Mouse (Mus musculus): ENCODE measurements around the gene Rpa3. TPM values are rescaled to one million over a fixed set of nuclear protein-coding genes. Genes with fewer than 3 reads are reported as not detected.

Rpa3 gene
- 98.6 and 159 TPM in 2 replicates for polyA plus RNA-seq (2012; rRNA removed)

DNA sequence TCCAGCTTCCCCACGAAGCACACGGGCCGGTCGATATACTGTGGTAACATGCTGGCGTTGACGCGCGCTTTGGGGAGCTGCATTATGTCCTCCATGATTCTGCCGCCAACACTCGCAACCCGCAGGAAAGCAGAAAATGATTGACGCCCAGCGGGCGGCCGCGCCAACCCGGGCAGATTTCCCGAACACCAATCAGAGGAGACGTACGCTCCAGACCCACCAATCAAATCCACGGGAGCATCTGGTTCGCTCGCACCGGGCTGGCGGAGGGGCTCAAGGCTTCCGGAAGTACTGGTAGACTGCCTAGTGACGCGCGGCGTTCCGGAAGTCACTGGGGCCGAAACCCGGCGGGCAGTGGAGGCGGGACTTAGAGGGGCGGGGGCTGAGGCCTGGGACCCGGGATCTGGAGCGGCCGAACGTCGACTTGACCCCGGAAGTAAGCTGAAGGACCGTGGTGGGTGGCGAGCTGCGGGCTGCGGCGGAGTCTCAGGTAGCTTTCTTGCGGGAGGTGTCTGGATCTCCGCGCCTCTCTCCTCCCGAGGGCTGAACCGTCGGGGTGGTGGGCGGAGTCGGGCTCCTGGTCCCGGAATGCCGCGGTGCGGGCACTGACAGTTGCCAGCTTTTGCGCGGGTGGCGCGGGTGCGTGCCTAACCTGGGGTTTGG, at the start of gene Rpa3, which contains the start of the genes Umad1 and Gm45062:
Gene Rpa3, minus strand, starts transcription at position 170 of the 663 bp plus-strand sequence.
Gene Umad1, plus strand, starts transcription at position 285 of the 663 bp plus-strand sequence.
Gene Gm45062, plus strand, starts transcription at position 447 of the 663 bp plus-strand sequence.

DNA sequence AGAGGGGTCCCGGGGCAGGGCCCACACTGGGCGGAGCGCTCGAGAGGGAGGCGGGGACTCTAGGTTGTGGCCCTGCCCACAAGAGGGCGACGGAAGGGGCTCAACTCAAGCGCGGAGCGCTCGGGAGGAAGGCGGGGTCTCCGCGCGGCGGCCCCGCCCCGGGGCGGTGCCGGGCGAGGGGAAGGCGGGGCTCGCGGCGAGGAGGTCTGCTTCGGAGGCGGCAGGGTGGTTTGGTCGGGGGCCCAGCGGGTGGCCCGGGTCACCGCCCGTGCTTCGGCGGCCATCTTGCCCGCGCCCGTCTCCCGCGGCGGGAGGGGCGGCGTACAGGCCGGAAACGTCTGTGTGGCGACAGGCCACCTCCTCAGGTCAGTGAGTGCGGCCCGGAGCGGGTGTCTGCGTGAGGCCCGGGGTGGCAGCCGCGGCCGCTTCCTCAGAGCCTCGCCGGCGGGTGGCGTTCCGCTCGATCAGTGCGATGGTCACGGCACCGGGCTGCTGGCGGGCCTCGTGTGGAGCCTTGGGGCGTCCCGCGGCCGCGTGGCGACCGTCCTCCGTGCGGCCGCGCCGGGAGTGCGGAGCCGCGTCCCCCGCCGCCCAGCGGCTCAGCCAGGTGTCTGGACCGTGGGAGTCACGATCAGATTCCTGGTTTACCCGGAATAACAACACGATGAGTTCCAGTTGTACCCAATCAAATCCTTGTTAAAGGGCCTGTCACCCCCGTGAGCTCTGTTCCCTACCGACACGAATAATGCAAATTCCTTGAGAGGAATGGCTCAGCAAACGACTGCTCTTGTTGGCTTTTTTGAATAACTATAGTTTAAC, 49.7 kb downstream of the Rpa3 start, which contains the start of gene Mios:
Gene Mios, plus strand, starts transcription at position 176 of the 819 bp plus-strand sequence.

Other genes starting within 250 kb of the Rpa3 start
- 0.11 and 0.34 TPM in 2 replicates for gene Col28a1, start 66.6 kb downstream of the Rpa3 start, polyA plus RNA-seq (2012; rRNA removed)
- 13.2 and 17.4 TPM in 2 replicates for gene Mios, start 50.0 kb downstream of the Rpa3 start, polyA plus RNA-seq (2012; rRNA removed)
- 12.0 and 12.9 TPM in 2 replicates for gene Umad1, start 115 bp upstream of the Rpa3 start, polyA plus RNA-seq (2012; rRNA removed)
- gene Gm45062, start 277 bp upstream of the Rpa3 start, polyA plus RNA-seq (2012; rRNA removed) = 9.8 and 18.0 TPM in 2 replicates